ENCODE assay signal across 18 mouse cellular contexts in genomic region chr15:88288696-88289095, GRCm38 (mm10).
DNase-seq lines count a peak whose midpoint lies in the region; ATAC-seq and TF ChIP-seq lines count a peak whose summit lies in the region.
"Had no signal": no experiment of that assay in that cellular context is flagged by ENCODE, and none has a peak within 500 bp of the region (broad histone marks: within the 10 kb centered on the region; RNA-seq: fewer than 3 reads in every experiment).

No protein-coding gene starts in this region.

- no peak overlapping the region for H3K27ac ChIP-seq in kidney, postnatal 0 days
- H3K27ac ChIP-seq in kidney, embryonic 16.5 days (ENCODE audit: low read length), result no peak overlapping the region
- no peak overlapping the region for H3K27ac ChIP-seq in embryonic facial prominence, embryonic 10.5 days (replicated peaks)
- no peak overlapping the region for H3K27ac ChIP-seq in midbrain, embryonic 15.5 days
- H3K27ac ChIP-seq: hindbrain, embryonic 15.5 days; intestine, embryonic 15.5 days; limb, embryonic 15.5 days; liver, embryonic 15.5 days had no signal

- H3K27me3 ChIP-seq in kidney, postnatal 0 days (ENCODE audit: insufficient read depth, low read length), result no peaks in the 10 kb centered on the region
- peaks cover 45% of the 10 kb centered on the region for H3K27me3 ChIP-seq in kidney, embryonic 16.5 days (ENCODE audit: insufficient read depth, low read length)
- H3K27me3 ChIP-seq in embryonic facial prominence, embryonic 10.5 days (replicated peaks; ENCODE audit: low read depth, poor library complexity, severe bottlenecking), result peaks cover 19% of the 10 kb centered on the region
- H3K27me3 ChIP-seq in myocyte (ENCODE audit: control insufficient read depth, insufficient read depth, insufficient read length), result no peaks in the 10 kb centered on the region
- H3K27me3 ChIP-seq in midbrain, embryonic 15.5 days (replicated peaks), result 0 out of 2 replicates have a peak, but pooled peaks cover 6% of the 10 kb centered on the region
- H3K27me3 ChIP-seq: CH12.LX; liver, embryonic 15.5 days had no signal

- H3K79me2 ChIP-seq in myocyte (ENCODE audit: control insufficient read depth, insufficient read depth), result no peaks in the 10 kb centered on the region

- peak; percentile 36 for DNase-seq in kidney, postnatal 0 days (ENCODE audit: low spot score)
- DNase-seq in R1 (ENCODE audit: low read depth, low spot score), result peak; percentile 13
- DNase-seq in embryonic facial prominence, embryonic 10.5 days (ENCODE audit: low spot score), result peak; percentile 56
- no peak for DNase-seq in adrenal gland, postnatal 25 days
- DNase-seq in layer of hippocampus, postnatal 36 days, result no peak
- DNase-seq: adrenal gland, postnatal 14 days; cerebellum, adult 11 months; cerebellum, postnatal 25 days; heart, postnatal 36 days; lung, postnatal 10 days had no signal

- WGBS in kidney, postnatal 0 days, result 55% methylated on average over 3 of the region's 3 CpGs
- WGBS in kidney, embryonic 16.5 days, result 50% methylated on average over 3 of the region's 3 CpGs
- WGBS in embryonic facial prominence, embryonic 10.5 days, result 52% methylated on average over 3 of the region's 3 CpGs
- WGBS in midbrain, embryonic 15.5 days, result 51% methylated on average over 3 of the region's 3 CpGs

- no peak for TF ChIP-seq POLR2A in myocyte (IDR thresholded peaks at IDR 0.05; ENCODE audit: insufficient read length, low read depth)

- no peak overlapping the region for H3ac ChIP-seq in myocyte (ENCODE audit: control insufficient read depth, insufficient read length)

- TF ChIP-seq CTCF in kidney, postnatal 0 days (IDR thresholded peaks at IDR 0.05; ENCODE audit: low read depth), result no peak

- no peaks in the 10 kb centered on the region for H3K4me1 ChIP-seq in kidney, postnatal 0 days (replicated peaks; ENCODE audit: insufficient read depth, low read length)
- no peaks in the 10 kb centered on the region for H3K4me1 ChIP-seq in kidney, embryonic 16.5 days (ENCODE audit: insufficient read depth, low read length)
- H3K4me1 ChIP-seq in embryonic facial prominence, embryonic 10.5 days, result peaks cover 16% of the 10 kb centered on the region
- peaks cover 9% of the 10 kb centered on the region for H3K4me1 ChIP-seq in midbrain, embryonic 15.5 days
- H3K4me1 ChIP-seq: intestine, embryonic 15.5 days; limb, embryonic 15.5 days; liver, embryonic 15.5 days had no signal

- H3K9me3 ChIP-seq in kidney, postnatal 0 days (replicated peaks; ENCODE audit: low read length), result no peaks in the 10 kb centered on the region
- no peaks in the 10 kb centered on the region for H3K9me3 ChIP-seq in kidney, embryonic 16.5 days (ENCODE audit: low read length)
- no peaks in the 10 kb centered on the region for H3K9me3 ChIP-seq in embryonic facial prominence, embryonic 10.5 days
- H3K9me3 ChIP-seq in midbrain, embryonic 15.5 days, result no peaks in the 10 kb centered on the region
- H3K9me3 ChIP-seq: hindbrain, embryonic 15.5 days; intestine, embryonic 15.5 days; limb, embryonic 15.5 days; liver, embryonic 15.5 days had no signal

- no peak for ATAC-seq in kidney, postnatal 0 days (replicated peaks; ENCODE audit: low FRiP score, low read depth)
- ATAC-seq in kidney, embryonic 16.5 days (ENCODE audit: low FRiP score, low TSS enrichment), result no peak
- no peak for ATAC-seq in midbrain, embryonic 15.5 days (replicated peaks)
- ATAC-seq: intestine, embryonic 15.5 days had no signal

- H3K4me2 ChIP-seq in kidney, postnatal 0 days (ENCODE audit: low read length), result no peak overlapping the region
- H3K4me2 ChIP-seq in kidney, embryonic 16.5 days (replicated peaks; ENCODE audit: low read depth, low read length), result no peak overlapping the region
- H3K4me2 ChIP-seq in myocyte (ENCODE audit: low read depth), result no peak overlapping the region
- no peak overlapping the region for H3K4me2 ChIP-seq in midbrain, embryonic 15.5 days
- H3K4me2 ChIP-seq: hindbrain, embryonic 15.5 days; intestine, embryonic 15.5 days; limb, embryonic 15.5 days; liver, embryonic 15.5 days had no signal

- no peaks in the 10 kb centered on the region for H3K36me3 ChIP-seq in kidney, postnatal 0 days (ENCODE audit: insufficient read depth, low read length)
- no peaks in the 10 kb centered on the region for H3K36me3 ChIP-seq in kidney, embryonic 16.5 days (ENCODE audit: insufficient read depth, low read length)
- H3K36me3 ChIP-seq in embryonic facial prominence, embryonic 10.5 days (replicated peaks), result no peaks in the 10 kb centered on the region
- no peaks in the 10 kb centered on the region for H3K36me3 ChIP-seq in myocyte (ENCODE audit: control insufficient read depth, insufficient read depth)
- H3K36me3 ChIP-seq in midbrain, embryonic 15.5 days (replicated peaks), result no peaks in the 10 kb centered on the region
- H3K36me3 ChIP-seq: hindbrain, embryonic 15.5 days; intestine, embryonic 15.5 days; limb, embryonic 15.5 days; liver, embryonic 15.5 days had no signal

- H3K4me3 ChIP-seq in kidney, postnatal 0 days (replicated peaks; ENCODE audit: low read depth, low read length), result no peak overlapping the region
- no peak overlapping the region for H3K4me3 ChIP-seq in kidney, embryonic 16.5 days (ENCODE audit: low read length)
- H3K4me3 ChIP-seq in embryonic facial prominence, embryonic 10.5 days, result no peak overlapping the region
- H3K4me3 ChIP-seq in myocyte, result no peak overlapping the region
- H3K4me3 ChIP-seq in midbrain, embryonic 15.5 days, result no peak overlapping the region
- H3K4me3 ChIP-seq: hindbrain, embryonic 15.5 days; intestine, embryonic 15.5 days; limb, embryonic 15.5 days; liver, embryonic 15.5 days had no signal

- H3K9ac ChIP-seq in kidney, postnatal 0 days (ENCODE audit: low read depth, low read length), result no peak overlapping the region
- no peak overlapping the region for H3K9ac ChIP-seq in kidney, embryonic 16.5 days (replicated peaks; ENCODE audit: low read length)
- no peak overlapping the region for H3K9ac ChIP-seq in midbrain, embryonic 15.5 days
- H3K9ac ChIP-seq: hindbrain, embryonic 15.5 days; intestine, embryonic 15.5 days; limb, embryonic 15.5 days; liver, embryonic 15.5 days had no signal

TF ChIP-seq in myocyte, 11 proteins besides CTCF, POLR2A, EP300 and RAD21:
- peak; percentile 11 for TF ChIP-seq REST (IDR thresholded peaks at IDR 0.05; ENCODE audit: insufficient read depth, insufficient read length)
- no peak for TF ChIP-seq MAX (IDR thresholded peaks at IDR 0.05; ENCODE audit: low read depth)
- TF ChIP-seq TCF3 (IDR thresholded peaks at IDR 0.05; ENCODE audit: insufficient read length, low read depth), result no peak
- no peak for TF ChIP-seq POLR2AphosphoS2 (IDR thresholded peaks at IDR 0.05; ENCODE audit: insufficient read length, low read depth)
- no peak for TF ChIP-seq TCF12 (IDR thresholded peaks at IDR 0.05; ENCODE audit: insufficient read depth, poor library complexity, severe bottlenecking)

Comparison
In these comparisons a context has a peak if more than half of its experiments do, and no peak if none do; other contexts are left out.
1. DNase-seq: peak in kidney, postnatal 0 days (single experiment), R1 (single experiment) and embryonic facial prominence, embryonic 10.5 days (single experiment); none in adrenal gland, postnatal 25 days (single experiment) and layer of hippocampus, postnatal 36 days (0 of 2).